Mouse (Mus musculus) ovary, postnatal 36 days (tissue): ENCODE measurements at regions not wholly inside any gene's neighbourhood (a gene's known extent, or its start where the extent isn't known, plus 50 kb on each side); places are given as distances from the start of the nearest gene placed in this dataset.
"Not testable (repeated sequence)": the region's sequence is repeated elsewhere in the genome, so short reads cannot be mapped to it uniquely, and the experiment has no call there.

Experiments
- DNase-seq: peaks from one replicate; pipeline ENCODE4 v3.0.0; 2022; ENCODE audit warnings: low spot score, mixed read lengths

- DNase-seq, result no peak
Measured at GRCm38 (mm10) chr7:111174393-111175124, 91.7 kb upstream of the Eif4g2 start.

- no peak for DNase-seq
Measured at GRCm38 (mm10) chr7:111172061-111172460, 89.2 kb upstream of the Eif4g2 start.

GRCm38 (mm10) chr7:111168546-111169233 is 85.9 kb upstream of the Eif4g2 start:
- DNase-seq, result not testable (repeated sequence)

GRCm38 (mm10) chr7:111164994-111165393 is 82.2 kb upstream of the Eif4g2 start:
- no peak for DNase-seq

GRCm38 (mm10) chr7:111164276-111164675 is 81.4 kb upstream of the Eif4g2 start:
- DNase-seq, result no peak

- DNase-seq, result no peak
Measured at GRCm38 (mm10) chr7:111163861-111164260, 81.0 kb upstream of the Eif4g2 start.

- DNase-seq, result no peak
Measured at GRCm38 (mm10) chr7:111163321-111163720, 80.5 kb upstream of the Eif4g2 start.

GRCm38 (mm10) chr7:111158791-111159286 is 76.0 kb upstream of the Eif4g2 start:
- DNase-seq, result no peak

GRCm38 (mm10) chr7:111157754-111158325 is 75.0 kb upstream of the Eif4g2 start:
- DNase-seq, result no peak

- DNase-seq, result peak; percentile 47
Measured at GRCm38 (mm10) chr7:111157287-111157686, 74.5 kb upstream of the Eif4g2 start.

- DNase-seq, result no peak
Measured at GRCm38 (mm10) chr7:111156472-111157231, 73.8 kb upstream of the Eif4g2 start.

- DNase-seq, result no peak
Measured at GRCm38 (mm10) chr7:111155995-111156394, 73.2 kb upstream of the Eif4g2 start.

GRCm38 (mm10) chr7:111154217-111154616 is 71.4 kb upstream of the Eif4g2 start:
- DNase-seq, result no peak

- no peak for DNase-seq
Measured at GRCm38 (mm10) chr7:111150540-111150939, 67.7 kb upstream of the Eif4g2 start.

- DNase-seq, result no peak
Measured at GRCm38 (mm10) chr7:111150115-111150514, 67.3 kb upstream of the Eif4g2 start.

GRCm38 (mm10) chr7:111147593-111147992 is 64.8 kb upstream of the Eif4g2 start:
- no peak for DNase-seq

GRCm38 (mm10) chr7:111146670-111147069 is 63.8 kb upstream of the Eif4g2 start:
- DNase-seq, result no peak

GRCm38 (mm10) chr7:111144216-111144615 is 61.4 kb upstream of the Eif4g2 start:
- no peak for DNase-seq

GRCm38 (mm10) chr7:111141285-111141965 is 58.6 kb upstream of the Eif4g2 start:
- DNase-seq, result no peak

GRCm38 (mm10) chr7:111138038-111138437 is 55.2 kb upstream of the Eif4g2 start:
- no peak for DNase-seq

- no peak for DNase-seq
Measured at GRCm38 (mm10) chr7:111136066-111136639, 53.3 kb upstream of the Eif4g2 start.
